Mouse (Mus musculus): ENCODE measurements around the gene Skint7. TPM values are rescaled to one million over a fixed set of nuclear protein-coding genes. Genes with fewer than 3 reads are reported as not detected.
"Not testable (repeated sequence)": the region's sequence is repeated elsewhere in the genome, so short reads cannot be mapped to it uniquely, and the experiment has no call there.

The Skint7 gene
- under 1 TPM; 0.33 to 0.78 (median 0.52) TPM for total RNA-seq (2022)

DNA sequence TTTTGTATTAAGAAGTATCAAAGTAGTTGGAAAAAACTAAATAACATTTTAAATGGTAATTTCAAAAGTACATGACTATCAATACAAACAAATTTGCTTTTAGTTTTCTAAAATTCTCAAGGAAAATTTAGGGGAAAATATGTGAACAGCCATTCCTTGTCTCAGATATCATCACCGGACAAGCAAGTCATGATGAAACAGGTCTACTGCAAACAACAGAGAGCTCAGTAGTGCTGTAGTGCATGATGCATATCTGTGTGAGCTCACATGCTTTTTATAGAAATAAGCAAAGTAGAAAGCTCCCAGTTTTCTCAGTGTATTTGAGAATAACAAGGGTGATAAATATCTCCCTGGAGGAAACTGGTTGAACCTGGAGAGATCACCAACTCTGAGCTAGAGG lies at the start of gene Skint7:
Skint7 (plus strand) TSS at position 301 of the 400 bp plus-strand sequence.
- DNase-seq (ENCODE audit: low spot score in 2 of 2): no peak

- no peak for DNase-seq (ENCODE audit: low spot score in 2 of 2)
These were observed 11.4 kb upstream of the Skint7 start for GRCm38 (mm10) chr4:111961309-111961708.

- DNase-seq (ENCODE audit: low spot score in 2 of 2): not testable (repeated sequence)
These were observed 9.5 kb upstream of the Skint7 start for GRCm38 (mm10) chr4:111963241-111963640.

- DNase-seq (ENCODE audit: low spot score in 2 of 2): no peak
These were observed 9.1 kb upstream of the Skint7 start for GRCm38 (mm10) chr4:111963669-111964068.

DNA sequence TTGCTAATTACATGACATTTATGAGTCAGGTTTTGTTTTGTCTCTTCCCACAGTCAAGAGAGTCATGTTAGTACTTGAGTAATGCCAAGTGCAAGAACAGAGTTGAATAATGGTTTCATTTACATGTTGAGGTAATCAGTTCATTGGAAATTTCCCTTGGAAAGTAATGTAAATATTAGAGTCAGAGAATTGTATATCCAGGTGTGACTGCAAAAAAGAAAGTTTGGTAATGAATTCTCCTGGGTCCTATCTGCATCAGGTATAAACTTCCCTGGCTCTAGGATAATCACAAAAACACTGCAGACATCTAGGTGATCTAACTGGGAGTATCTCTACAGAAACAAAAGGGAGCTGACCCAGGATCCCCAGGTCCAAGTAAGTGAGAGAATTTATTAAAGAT lies 33.2 kb downstream of the Skint7 start, which contains the start of gene Skint1:
Skint1 (plus strand) TSS at position 301 of the 400 bp plus-strand sequence.
- DNase-seq (ENCODE audit: low spot score in 2 of 2): no peak

Other genes starting within 250 kb of the Skint7 start
- not detected for gene Slc5a9, start 70.0 kb upstream of the Skint7 start, total RNA-seq (2022)
- gene Skint8, start 53.5 kb upstream of the Skint7 start, total RNA-seq (2022): under 1 TPM in 1 of 4 experiments, not detected in 3; 0.11 TPM
- gene Skint1, start 33.3 kb downstream of the Skint7 start, total RNA-seq (2022): not detected
- gene Skint4, start 99.1 kb downstream of the Skint7 start, total RNA-seq (2022): not detected

Data from left cerebral cortex, adult 8-10 months (tissue).